Mouse (Mus musculus): ENCODE measurements around the gene Adgrd1. TPM values are rescaled to one million over a fixed set of nuclear protein-coding genes. Genes with fewer than 3 reads are reported as not detected.

Adgrd1 gene
- total and polyA plus RNA-seq, 3 experiments: 0.04 to 0.07 TPM; not detected in 1

- dilution Hi-C loops (cut with MboI; ENCODE audit: extremely low pct_ligation_motif_present, extremely low pct_unique_long_range_greater_than_20kb, low sequenced_read_pairs): no loop called here
These were observed 146.6 kb downstream of the Adgrd1 start for GRCm38 (mm10) chr5:129243120-129243519.

DNA sequence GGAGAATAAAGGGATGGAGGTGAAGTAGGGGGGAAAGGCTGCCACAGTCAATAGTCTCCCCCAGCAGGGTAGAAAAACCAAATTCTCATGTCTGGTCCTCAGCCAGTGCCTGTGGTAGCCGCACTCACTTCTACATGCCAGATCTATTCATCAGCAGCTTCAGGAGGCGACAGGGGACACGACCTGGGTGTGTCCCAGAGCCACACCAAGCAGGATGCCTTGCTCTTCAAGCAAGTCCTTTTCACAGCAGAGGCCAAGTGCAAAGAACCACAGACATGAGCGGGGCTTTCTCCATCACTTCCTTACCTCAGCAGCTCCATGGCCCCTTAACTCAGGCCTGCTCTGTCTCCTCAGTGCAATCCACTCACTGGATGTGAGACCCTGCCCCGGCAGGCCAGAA is 147.8 kb downstream of the Adgrd1 start:
- Histone ChIP-seq H3K4me1 (ENCODE audit: control insufficient read depth in 1 of 2, insufficient read depth in 2 of 2) (no peaks in the 10 kb centered on the region), H3K4me2 (ENCODE audit: insufficient read depth, low read depth, poor library complexity, severe bottlenecking) (no peak overlapping the region), H3K4me3 (replicated peaks in 1 of 3; ENCODE audit: low read depth in 2 of 3, low read length in 2 of 3, poor library complexity in 1 of 3) (no peak overlapping the region), H3K27me3 (replicated peaks) (no peaks in the 10 kb centered on the region), H3K27ac (ENCODE audit: insufficient read depth, low read depth) (no peak overlapping the region), H3K79me2 (replicated peaks; ENCODE audit: control insufficient read depth, extremely low read depth, insufficient read depth, poor library complexity, severe bottlenecking) (no peaks in the 10 kb centered on the region), H3K36me3 (replicated peaks in 1 of 2; ENCODE audit: control insufficient read depth in 1 of 2, insufficient read depth in 1 of 2, low read length in 1 of 2) (no peaks in the 10 kb centered on the region), H3K9ac (ENCODE audit: insufficient read depth, low read depth) (no peak overlapping the region), H3K9me3 (replicated peaks; ENCODE audit: low read length) (peaks cover 63% of the 10 kb centered on the region)
- no peak for DNase-seq (ENCODE audit: extremely low read depth)
- TF ChIP-seq CHD2 (IDR thresholded peaks at IDR 0.05; ENCODE audit: low read length) (no peak), POLR2AphosphoS2 (IDR thresholded peaks at IDR 0.05; ENCODE audit: low read depth, low read length) (no peak), ZC3H11A (IDR thresholded peaks at IDR 0.05; ENCODE audit: low read depth, low read length) (no peak), MAX (IDR thresholded peaks at IDR 0.05; ENCODE audit: low read length) (no peak), ZKSCAN1 (IDR thresholded peaks at IDR 0.05; ENCODE audit: borderline replicate concordance, low read depth, low read length) (no peak), EP300 (IDR thresholded peaks at IDR 0.05; ENCODE audit: low read length) (no peak), MYC (IDR thresholded peaks at IDR 0.05; ENCODE audit: low read depth, low read length) (no peak), RCOR1 (conservative IDR thresholded peaks at IDR 0.05; ENCODE audit: low read depth, low read length) (no peak), CHD1 (IDR thresholded peaks at IDR 0.05; ENCODE audit: low read depth, low read length) (no peak), USF2 (conservative IDR thresholded peaks at IDR 0.05; ENCODE audit: low read depth, low read length) (no peak), ZNF384 (IDR thresholded peaks at IDR 0.05; ENCODE audit: low read depth, low read length) (no peak)
- in situ Hi-C loops (cut with MboI; ENCODE audit: low pct_ligation_motif_present, low pct_unique_long_range_greater_than_20kb, low sequenced_read_pairs): no loop called here
- dilution Hi-C loops (cut with MboI; ENCODE audit: extremely low pct_ligation_motif_present, extremely low pct_unique_long_range_greater_than_20kb, low sequenced_read_pairs): no loop called here

More at GRCm38 (mm10) chr5:129243120-129243519, 146.6 kb downstream of the Adgrd1 start:
- Histone ChIP-seq H3K27ac (ENCODE audit: insufficient read depth, low read depth) (no peak overlapping the region), H3K4me3 (replicated peaks in 1 of 3; ENCODE audit: low read depth in 2 of 3, low read length in 2 of 3, poor library complexity in 1 of 3) (no peak overlapping the region), H3K9me3 (replicated peaks; ENCODE audit: low read length) (peaks cover 58% of the 10 kb centered on the region), H3K4me1 (ENCODE audit: control insufficient read depth in 1 of 2, insufficient read depth in 2 of 2) (no peaks in the 10 kb centered on the region), H3K27me3 (replicated peaks) (no peaks in the 10 kb centered on the region), H3K9ac (ENCODE audit: insufficient read depth, low read depth) (no peak overlapping the region), H3K79me2 (replicated peaks; ENCODE audit: control insufficient read depth, extremely low read depth, insufficient read depth, poor library complexity, severe bottlenecking) (no peaks in the 10 kb centered on the region), H3K4me2 (ENCODE audit: insufficient read depth, low read depth, poor library complexity, severe bottlenecking) (no peak overlapping the region), H3K36me3 (replicated peaks in 1 of 2; ENCODE audit: control insufficient read depth in 1 of 2, insufficient read depth in 1 of 2, low read length in 1 of 2) (no peaks in the 10 kb centered on the region)
- DNase-seq (ENCODE audit: extremely low read depth): no peak
- TF ChIP-seq JUND (conservative IDR thresholded peaks at IDR 0.05; ENCODE audit: low read depth, low read length): no peak
- TF ChIP-seq POLR2AphosphoS2 (IDR thresholded peaks at IDR 0.05; ENCODE audit: low read depth, low read length): no peak
- no peak for TF ChIP-seq TBP (conservative IDR thresholded peaks at IDR 0.05; ENCODE audit: low read depth, low read length)
- TF ChIP-seq SIN3A (IDR thresholded peaks at IDR 0.05; ENCODE audit: low read length): no peak
- no peak for TF ChIP-seq ZKSCAN1 (IDR thresholded peaks at IDR 0.05; ENCODE audit: borderline replicate concordance, low read depth, low read length)
- TF ChIP-seq MYC (IDR thresholded peaks at IDR 0.05; ENCODE audit: low read depth, low read length): no peak
- TF ChIP-seq SMC3 (IDR thresholded peaks at IDR 0.05; ENCODE audit: low read depth, low read length): no peak
- TF ChIP-seq KAT2A (IDR thresholded peaks at IDR 0.05; ENCODE audit: insufficient replicate concordance, low read length): no peak
- TF ChIP-seq USF1 (IDR thresholded peaks at IDR 0.05; ENCODE audit: low read depth, low read length): no peak
- no peak for TF ChIP-seq ZMIZ1 (IDR thresholded peaks at IDR 0.05; ENCODE audit: low read depth, low read length)
- no peak for TF ChIP-seq NELFE (IDR thresholded peaks at IDR 0.05; ENCODE audit: low read depth, low read length)
- TF ChIP-seq MAZ (IDR thresholded peaks at IDR 0.05; ENCODE audit: low read depth, low read length): no peak
- no peak for TF ChIP-seq CHD2 (IDR thresholded peaks at IDR 0.05; ENCODE audit: low read length)
- TF ChIP-seq MAFK (IDR thresholded peaks at IDR 0.05; ENCODE audit: insufficient replicate concordance, low read length): no peak
- TF ChIP-seq EP300 (IDR thresholded peaks at IDR 0.05; ENCODE audit: low read length): no peak
- TF ChIP-seq CTCF (conservative IDR thresholded peaks at IDR 0.05 in 1 of 2, IDR thresholded peaks at IDR 0.05 in 1 of 2; ENCODE audit: low read depth in 2 of 2, low read length in 2 of 2): no peak
- TF ChIP-seq HCFC1 (IDR thresholded peaks at IDR 0.05; ENCODE audit: low read depth, low read length): no peak
- TF ChIP-seq GABPA (IDR thresholded peaks at IDR 0.05; ENCODE audit: insufficient replicate concordance, low read depth, low read length): no peak
- in situ Hi-C loops (cut with MboI; ENCODE audit: low pct_ligation_motif_present, low pct_unique_long_range_greater_than_20kb, low sequenced_read_pairs): no loop called here
